Mouse (Mus musculus) spleen, adult 2 months (tissue): Measurements from ENCODE around the gene Tmem242. TPM values are rescaled to one million over a fixed set of nuclear protein-coding genes. Genes with fewer than 3 reads are reported as not detected.

Source experiments
- DNase-seq, 2 experiments: peaks; one replicate each; pipeline versions ENCODE4 v3.0.0 to v3.0.0-alpha.2; 2012 to 2021; ENCODE audit warnings: low spot score in 2 of 2, low read depth in 1 of 2
- H3K27ac ChIP-seq: fragments of 200-500 bp; 2 replicates; pipeline ENCODE4 v1.5.1; 2012; ENCODE audit warnings: low read length, inconsistent platforms; ENCODE audit not compliant: insufficient read depth
- H3K27me3 ChIP-seq: fragments of 200-500 bp; 2 replicates; pipeline ENCODE4 v1.6.1; 2012; ENCODE audit warnings: mild to moderate bottlenecking, moderate library complexity, low read length, inconsistent platforms; ENCODE audit not compliant: control insufficient read depth, insufficient read depth
- H3K36me3 ChIP-seq: fragments of 200-500 bp; 2 replicates; pipeline ENCODE4 v1.6.1; 2012; ENCODE audit warnings: mild to moderate bottlenecking, low read length, inconsistent platforms; ENCODE audit not compliant: control insufficient read depth, insufficient read depth
- H3K4me1 ChIP-seq: fragments of 200-500 bp; 2 replicates; pipeline ENCODE4 v1.6.1; 2011; ENCODE audit warnings: inconsistent platforms; ENCODE audit not compliant: control insufficient read depth, insufficient read depth, insufficient read length
- H3K4me3 ChIP-seq: fragments of 200-500 bp; 2 replicates; pipeline ENCODE4 v1.5.1; 2011; ENCODE audit warnings: mild to moderate bottlenecking, inconsistent platforms; ENCODE audit not compliant: insufficient read depth, insufficient read length; ENCODE audit errors: extremely low read depth
- CTCF ChIP-seq: fragments of 200-500 bp; IDR thresholded peaks from 2 replicates; pipeline ENCODE4 v1.5.1; 2011; ENCODE audit warnings: mild to moderate bottlenecking, inconsistent platforms; ENCODE audit not compliant: insufficient read depth, insufficient read length, insufficient replicate concordance; ENCODE audit errors: extremely low read depth
- POLR2A ChIP-seq: fragments of 200-500 bp; IDR thresholded peaks from 2 replicates; pipeline ENCODE4 v1.6.1; 2011; ENCODE audit warnings: low read depth, low read length, inconsistent platforms
- WGBS: fragments of 180-500 bp; shearing (Covaris S2); methylation state at CpG from one replicate; pipeline ENCODE4 v1.1.7; 2018; 5-methylcytosine and 5-hydroxymethylcytosine counted together
- polyA plus RNA-seq: library from polyadenylated mRNA; depleted of rRNA; stranded (reverse); fragments of >200 nt; gene quantifications from 2 replicates; pipeline ENCODE4 v1.2.3, GENCODE M21; 2012

Tmem242 gene
- polyA plus RNA-seq, 1 experiment: 3.2 TPM

DNA sequence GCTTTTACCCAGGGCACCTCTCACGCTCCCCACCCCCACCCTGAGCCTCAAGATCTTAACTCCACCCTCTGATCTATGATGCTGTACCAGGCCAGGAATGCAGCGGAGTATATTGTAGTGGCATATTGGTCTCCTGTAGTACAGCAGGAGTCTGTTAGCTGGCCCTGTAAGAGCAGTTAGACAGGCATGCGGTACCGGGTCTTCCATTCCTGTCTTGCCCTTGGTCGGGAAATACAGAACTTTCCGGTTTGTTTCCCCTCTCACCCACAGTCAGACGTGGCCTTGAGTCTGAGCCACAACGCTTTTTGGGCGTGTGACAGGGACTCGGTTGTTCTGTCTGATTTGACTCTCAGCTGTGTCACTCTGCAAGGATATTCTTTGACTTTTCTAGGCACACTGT lies 38.8 kb downstream of the Tmem242 start:
- DNase-seq: no peak
- TF ChIP-seq POLR2A (no peak), CTCF (no peak)
- WGBS: 84% methylated on average over 10 of the region's 10 CpGs
- H3K27me3 ChIP-seq: no peaks in the 10 kb centered on the region
- no peak overlapping the region for H3K4me3 ChIP-seq
- H3K4me1 ChIP-seq: peaks cover 3% of the 10 kb centered on the region; the same call in 1 of the 2 replicates
- no peaks in the 10 kb centered on the region for H3K36me3 ChIP-seq
- no peak overlapping the region for H3K27ac ChIP-seq

DNA sequence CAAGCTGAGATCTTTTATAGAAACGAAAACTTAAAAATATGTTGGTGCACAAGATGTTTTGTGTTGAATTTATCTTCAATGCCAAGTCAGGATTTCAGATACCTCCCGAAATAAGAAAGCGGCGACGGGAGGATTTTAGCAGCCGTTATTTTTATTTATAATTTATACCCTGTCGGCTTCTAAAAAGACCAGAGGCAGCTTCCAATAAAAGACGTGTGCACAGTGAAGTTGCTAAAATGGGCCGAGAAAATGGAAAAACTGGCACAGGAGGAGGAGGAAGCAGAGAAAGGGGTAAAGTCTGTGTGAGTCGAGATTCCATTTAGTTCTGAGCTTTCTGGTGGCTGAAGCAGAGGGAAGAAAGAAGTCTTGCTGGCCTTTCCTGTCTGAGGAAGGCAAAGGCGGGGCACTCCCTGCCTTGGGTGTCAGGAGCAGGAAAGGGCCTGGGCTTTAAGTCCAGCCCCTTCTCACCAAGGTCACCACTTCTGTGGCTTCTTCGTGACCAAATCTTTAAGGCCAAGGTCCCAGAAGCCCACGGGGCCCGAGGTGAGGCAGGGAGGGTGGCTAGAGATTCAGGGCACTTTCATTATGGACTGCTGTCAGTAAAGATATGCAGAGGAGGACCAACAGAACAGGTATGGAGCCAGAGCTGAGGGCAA lies 39.5 kb downstream of the Tmem242 start:
- no peaks in the 10 kb centered on the region for H3K27me3 ChIP-seq
- H3K4me1 ChIP-seq: peaks cover 3% of the 10 kb centered on the region; the same call in 1 of the 2 replicates
- 79% methylated on average over 14 of the region's 14 CpGs for WGBS
- H3K36me3 ChIP-seq: no peaks in the 10 kb centered on the region
- DNase-seq: no peak
- H3K27ac ChIP-seq: no peak overlapping the region
- no peak for TF ChIP-seq CTCF
- no peak for TF ChIP-seq POLR2A
- H3K4me3 ChIP-seq: no peak overlapping the region

DNA sequence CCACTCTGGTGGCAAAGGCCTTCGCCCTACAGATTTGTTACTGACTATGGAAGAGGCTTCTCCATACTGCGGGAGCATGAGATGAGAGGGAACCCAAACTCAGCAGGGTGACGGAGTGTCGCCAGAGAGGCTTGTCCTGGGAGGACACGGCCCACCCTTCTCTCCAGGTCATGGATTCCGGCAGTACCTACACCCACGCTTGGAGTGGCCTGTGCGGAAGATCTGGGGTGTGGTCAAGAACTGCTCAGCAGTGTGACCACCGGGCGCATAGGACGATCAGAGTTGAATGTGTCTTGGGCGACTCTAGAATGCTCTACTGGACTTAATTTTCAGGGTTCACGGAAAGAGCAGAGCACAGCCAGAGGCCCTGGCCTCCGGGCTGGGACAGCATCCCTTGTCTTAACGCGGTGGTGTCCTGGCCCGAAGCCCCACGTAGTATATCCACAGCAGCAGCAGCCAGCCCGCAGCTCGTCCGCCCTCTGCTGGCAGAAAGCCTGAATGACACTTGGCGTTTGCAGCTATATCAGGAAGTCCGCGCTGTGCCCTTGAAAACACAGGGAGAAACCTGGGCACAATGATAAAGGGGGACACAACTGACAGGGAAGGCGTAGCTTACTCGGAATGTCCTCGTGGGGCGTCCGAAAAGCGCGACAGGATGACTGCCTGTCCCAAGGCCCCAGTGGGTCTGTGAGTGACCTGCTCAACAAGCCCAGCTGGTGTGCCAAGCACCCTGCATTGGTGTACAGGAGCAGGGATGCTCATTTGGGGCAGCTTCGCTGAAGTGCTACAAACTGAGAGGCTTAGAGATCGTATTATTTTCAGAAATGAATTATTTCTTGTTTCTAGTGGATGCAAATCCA lies 42.7 kb downstream of the Tmem242 start:
- DNase-seq: peak; percentile 47 to 74
- no peak overlapping the region for H3K4me3 ChIP-seq
- 34% methylated on average over 33 of the region's 33 CpGs for WGBS

DNA sequence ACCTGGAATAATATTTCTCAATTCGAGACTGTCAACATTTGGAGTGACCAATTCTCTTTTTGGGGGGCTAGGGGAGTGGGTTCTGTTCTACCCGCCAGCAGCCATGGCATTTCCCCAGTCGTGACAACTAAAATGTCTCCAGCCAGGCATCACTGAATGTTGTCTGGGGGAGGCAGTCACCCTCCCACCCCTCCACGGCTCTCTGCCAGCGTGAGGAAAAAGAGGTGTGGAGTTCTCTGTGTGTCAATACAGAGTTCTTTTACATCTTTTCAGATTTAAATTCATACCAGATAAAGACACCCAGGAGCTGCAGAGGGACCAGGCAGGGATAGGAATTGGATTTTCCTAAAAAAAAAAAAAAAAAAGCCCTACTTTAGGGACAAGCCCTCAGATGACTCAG lies 43.8 kb downstream of the Tmem242 start:
- 92% methylated on average over 5 of the region's 5 CpGs for WGBS
- H3K4me3 ChIP-seq: no peak overlapping the region
- H3K27ac ChIP-seq: no peak overlapping the region
- no peak for TF ChIP-seq POLR2A
- no peak for TF ChIP-seq CTCF
- H3K4me1 ChIP-seq: 0 out of 2 replicates have a peak, but pooled peaks cover 2% of the 10 kb centered on the region
- H3K27me3 ChIP-seq: no peaks in the 10 kb centered on the region
- no peaks in the 10 kb centered on the region for H3K36me3 ChIP-seq
- no peak for DNase-seq

More for the DNA sequence above, 42.7 kb downstream of the Tmem242 start:
- H3K36me3 ChIP-seq: no peaks in the 10 kb centered on the region
- H3K4me1 ChIP-seq: peaks cover 3% of the 10 kb centered on the region; the same call in 1 of the 2 replicates
- no peak overlapping the region for H3K27ac ChIP-seq
- TF ChIP-seq CTCF (peak; percentile 97), POLR2A (no peak)
- H3K27me3 ChIP-seq: no peaks in the 10 kb centered on the region

DNA sequence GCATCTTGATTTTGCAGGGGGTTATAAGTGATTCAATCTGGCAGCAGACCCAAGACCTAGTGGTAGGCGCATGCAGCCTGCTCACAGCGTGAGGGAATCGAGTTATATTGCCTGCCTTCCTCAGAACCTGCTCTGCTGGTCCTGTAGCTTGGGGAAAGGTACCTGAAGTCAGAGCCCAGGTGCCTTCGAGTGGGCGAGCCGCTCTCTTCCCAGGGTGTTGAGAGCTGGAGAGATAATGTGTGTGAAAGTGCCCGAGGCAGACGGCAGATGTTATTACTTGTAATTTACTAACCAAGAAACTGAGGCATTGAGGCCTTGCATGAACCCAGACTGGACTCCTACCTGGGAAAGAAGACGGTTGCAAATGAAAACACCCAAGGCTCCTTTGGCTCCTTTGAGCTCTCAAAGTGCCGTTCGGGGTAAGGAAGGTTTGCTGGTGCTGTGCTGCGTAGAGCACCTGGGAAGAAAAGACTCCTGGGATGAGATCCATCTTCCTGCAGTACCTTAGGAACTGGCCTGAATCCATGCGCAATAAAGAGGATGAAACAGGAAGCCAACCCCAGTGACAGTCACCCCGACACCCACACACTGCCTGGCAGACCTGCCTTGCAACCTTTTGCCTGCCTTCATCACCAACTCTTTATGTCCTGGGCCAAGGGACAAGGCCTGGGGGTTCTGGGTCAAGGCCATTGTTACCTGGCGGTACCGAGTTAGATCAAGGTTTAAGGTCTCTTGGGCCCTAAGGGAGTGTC lies 44.4 kb downstream of the Tmem242 start:
- H3K4me3 ChIP-seq: no peak overlapping the region
- H3K4me1 ChIP-seq: 0 out of 2 replicates have a peak, but pooled peaks cover 2% of the 10 kb centered on the region
- no peak overlapping the region for H3K27ac ChIP-seq
- no peaks in the 10 kb centered on the region for H3K27me3 ChIP-seq
- H3K36me3 ChIP-seq: no peaks in the 10 kb centered on the region
- no peak for DNase-seq
- TF ChIP-seq POLR2A (no peak), CTCF (no peak)
- WGBS: 92% methylated on average over 16 of the region's 16 CpGs

DNA sequence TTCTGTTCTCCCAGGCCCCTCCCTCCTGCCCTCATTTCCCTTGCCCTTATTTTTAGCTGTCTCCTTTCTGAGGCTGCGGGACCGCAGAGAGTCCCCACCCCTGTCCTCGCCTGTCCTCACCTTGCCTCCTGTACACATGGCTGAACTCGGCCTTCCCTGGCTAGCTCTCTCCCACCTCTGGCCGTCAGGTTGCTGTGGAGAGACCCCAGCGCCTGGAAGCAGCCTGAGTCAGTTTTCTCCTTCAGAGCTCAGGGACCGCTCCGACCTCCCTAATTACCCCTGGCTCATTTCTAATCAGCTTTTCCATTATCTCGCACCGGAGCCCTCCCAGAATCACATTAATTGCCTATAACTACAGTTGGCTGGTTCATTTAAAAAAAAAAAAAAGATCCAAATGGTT lies 49.4 kb downstream of the Tmem242 start:
- Histone ChIP-seq H3K36me3 (no peaks in the 10 kb centered on the region), H3K4me3 (no peak overlapping the region), H3K27me3 (no peaks in the 10 kb centered on the region), H3K27ac (no peak overlapping the region), H3K4me1 (no peaks in the 10 kb centered on the region)
- WGBS: 83% methylated on average over 10 of the region's 10 CpGs
- no peak for DNase-seq
- TF ChIP-seq CTCF (no peak), POLR2A (no peak)
